Mouse (Mus musculus): ENCODE results near the gene Slc25a34.

Slc25a34 gene

GRCm38 (mm10) chr4:141578833-141579232 lies 44.8 kb downstream of the Slc25a34 start:
- no peak for DNase-seq (ENCODE audit: low spot score)

- DNase-seq (ENCODE audit: low spot score) = no peak
Measured at GRCm38 (mm10) chr4:141576877-141577276, 46.7 kb downstream of the Slc25a34 start.

- no peak for DNase-seq (ENCODE audit: low spot score)
Measured at GRCm38 (mm10) chr4:141576404-141576803, 47.2 kb downstream of the Slc25a34 start.

- DNase-seq (ENCODE audit: low spot score) = peak; percentile 82
Measured at GRCm38 (mm10) chr4:141574789-141575702, 48.6 kb downstream of the Slc25a34 start.

GRCm38 (mm10) chr4:141573359-141573966 lies 50.2 kb downstream of the Slc25a34 start:
- peak; percentile 80 for DNase-seq (ENCODE audit: low spot score)

- DNase-seq (ENCODE audit: low spot score) = no peak
Measured at GRCm38 (mm10) chr4:141572668-141573358, 50.8 kb downstream of the Slc25a34 start.

GRCm38 (mm10) chr4:141571934-141572333 lies 51.7 kb downstream of the Slc25a34 start:
- no peak for DNase-seq (ENCODE audit: low spot score)

- DNase-seq (ENCODE audit: low spot score) = no peak
Measured at GRCm38 (mm10) chr4:141571337-141571739, 52.3 kb downstream of the Slc25a34 start.

- no peak for DNase-seq (ENCODE audit: low spot score)
Measured at GRCm38 (mm10) chr4:141570821-141571220, 52.8 kb downstream of the Slc25a34 start.

- no peak for DNase-seq (ENCODE audit: low spot score)
Measured at GRCm38 (mm10) chr4:141570004-141570403, 53.6 kb downstream of the Slc25a34 start.

- DNase-seq (ENCODE audit: low spot score) = no peak
Measured at GRCm38 (mm10) chr4:141568966-141569365, 54.7 kb downstream of the Slc25a34 start.

Data from adipocyte (in vitro differentiated cells).